Mouse (Mus musculus): ENCODE measurements at regions not wholly inside any gene's neighbourhood (a gene's known extent, or its start where the extent isn't known, plus 50 kb on each side); places are given as distances from the start of the nearest gene placed in this dataset.
"Not testable (repeated sequence)": the region's sequence is repeated elsewhere in the genome, so short reads cannot be mapped to it uniquely, and the experiment has no call there.

- Histone ChIP-seq H3K4me1 (ENCODE audit: control insufficient read depth, insufficient read depth, low read length) (no peaks in the 10 kb centered on the region), H3K27me3 (ENCODE audit: control insufficient read depth, insufficient read depth, low read length) (no peaks in the 10 kb centered on the region), H3K27ac (ENCODE audit: insufficient read depth, low read length) (no peak overlapping the region), H3K4me3 (replicated peaks; ENCODE audit: insufficient read depth, low read depth, low read length) (no peak overlapping the region)
- DNase-seq: no peak
- no peak for TF ChIP-seq CTCF (IDR thresholded peaks at IDR 0.05; ENCODE audit: borderline replicate concordance, insufficient read depth, low read depth, low read length)
- TF ChIP-seq POLR2A (IDR thresholded peaks at IDR 0.05; ENCODE audit: borderline replicate concordance, insufficient read depth, low read length): no peak
- WGBS: 95% methylated on average over 3 of the region's 3 CpGs
These were observed 397.8 kb upstream of the Gm21833 start for GRCm38 (mm10) chr16:82430384-82430783.

DNA sequence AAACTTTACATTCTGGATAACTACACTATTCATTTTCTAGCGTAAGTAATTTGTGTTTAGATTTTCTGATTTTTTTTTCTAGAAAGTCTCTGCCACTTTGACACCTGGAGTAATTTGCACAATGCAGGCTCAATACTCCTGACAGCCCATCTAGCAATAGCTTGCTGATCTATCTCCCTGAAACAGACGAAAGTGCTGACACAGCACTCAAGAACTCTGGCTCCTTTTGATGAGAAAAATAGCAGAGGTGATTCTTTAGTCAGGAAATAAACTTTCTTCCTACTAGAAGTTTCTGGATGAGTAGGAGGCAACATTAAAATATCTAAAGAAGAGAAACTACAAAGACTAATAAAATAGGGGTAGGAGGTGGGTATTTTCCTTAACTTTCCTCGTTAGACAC lies 397.1 kb upstream of the Gm21833 start:
- TF ChIP-seq POLR2A (IDR thresholded peaks at IDR 0.05; ENCODE audit: borderline replicate concordance, insufficient read depth, low read length) (no peak), CTCF (IDR thresholded peaks at IDR 0.05; ENCODE audit: borderline replicate concordance, insufficient read depth, low read depth, low read length) (no peak)
- DNase-seq: no peak
- Histone ChIP-seq H3K27me3 (ENCODE audit: control insufficient read depth, insufficient read depth, low read length) (no peaks in the 10 kb centered on the region), H3K4me1 (ENCODE audit: control insufficient read depth, insufficient read depth, low read length) (no peaks in the 10 kb centered on the region), H3K27ac (ENCODE audit: insufficient read depth, low read length) (no peak overlapping the region), H3K4me3 (replicated peaks; ENCODE audit: insufficient read depth, low read depth, low read length) (no peak overlapping the region)
- 86% methylated on average over 3 of the region's 3 CpGs for WGBS

DNA sequence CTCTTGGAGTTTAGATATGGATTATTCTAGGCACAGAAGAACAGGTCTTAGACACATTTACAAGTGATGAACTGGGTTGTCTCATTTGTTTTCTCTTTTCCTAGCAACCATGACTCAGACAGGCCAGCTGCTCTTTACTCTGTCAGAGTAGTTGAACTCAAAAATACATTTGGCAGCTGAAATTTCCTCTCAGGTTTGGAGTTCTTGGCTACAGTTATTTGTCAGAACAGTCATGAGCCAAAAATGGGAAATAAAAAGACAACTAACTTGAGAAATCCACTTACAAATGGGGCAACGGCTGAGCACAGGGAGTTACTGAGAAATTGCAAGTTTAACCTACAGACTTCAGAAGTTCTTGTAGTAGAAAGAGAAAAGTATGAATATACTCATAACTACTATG lies 396.4 kb upstream of the Gm21833 start:
- no peaks in the 10 kb centered on the region for H3K27me3 ChIP-seq (ENCODE audit: control insufficient read depth, insufficient read depth, low read length)
- WGBS: 28% methylated on average over 1 of the region's 1 CpGs
- no peaks in the 10 kb centered on the region for H3K4me1 ChIP-seq (ENCODE audit: control insufficient read depth, insufficient read depth, low read length)
- H3K4me3 ChIP-seq (replicated peaks; ENCODE audit: insufficient read depth, low read depth, low read length): no peak overlapping the region
- no peak overlapping the region for H3K27ac ChIP-seq (ENCODE audit: insufficient read depth, low read length)
- TF ChIP-seq POLR2A (IDR thresholded peaks at IDR 0.05; ENCODE audit: borderline replicate concordance, insufficient read depth, low read length) (no peak), CTCF (IDR thresholded peaks at IDR 0.05; ENCODE audit: borderline replicate concordance, insufficient read depth, low read depth, low read length) (no peak)
- peak in 1 of 2 experiments; percentile 10 for DNase-seq

DNA sequence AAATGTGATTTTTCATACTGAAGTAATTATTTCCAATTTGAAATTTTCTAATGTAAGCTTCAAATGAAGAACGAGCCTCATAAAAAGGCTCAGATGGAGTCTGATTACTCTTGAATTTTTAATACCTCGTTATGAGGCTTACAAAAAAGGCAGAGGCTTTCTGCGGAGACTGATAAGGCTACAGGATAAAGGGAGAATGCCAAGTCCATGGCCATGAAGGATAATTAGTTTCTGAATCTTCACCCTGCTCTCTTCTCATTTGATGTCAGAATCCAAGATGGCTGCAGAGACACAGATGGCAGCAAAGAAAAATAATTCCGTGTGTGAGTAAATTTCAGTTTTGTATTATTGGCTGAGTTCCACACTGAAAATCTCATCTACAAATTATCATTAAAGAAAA lies 367.3 kb upstream of the Gm21833 start:
- no peaks in the 10 kb centered on the region for H3K27me3 ChIP-seq (ENCODE audit: control insufficient read depth, insufficient read depth, low read length)
- WGBS: 54% methylated on average over 4 of the region's 4 CpGs
- no peak for DNase-seq
- H3K4me1 ChIP-seq (ENCODE audit: control insufficient read depth, insufficient read depth, low read length): no peaks in the 10 kb centered on the region
- no peak overlapping the region for H3K4me3 ChIP-seq (replicated peaks; ENCODE audit: insufficient read depth, low read depth, low read length)
- no peak for TF ChIP-seq POLR2A (IDR thresholded peaks at IDR 0.05; ENCODE audit: borderline replicate concordance, insufficient read depth, low read length)
- no peak for TF ChIP-seq CTCF (IDR thresholded peaks at IDR 0.05; ENCODE audit: borderline replicate concordance, insufficient read depth, low read depth, low read length)
- H3K27ac ChIP-seq (ENCODE audit: insufficient read depth, low read length): no peak overlapping the region

DNA sequence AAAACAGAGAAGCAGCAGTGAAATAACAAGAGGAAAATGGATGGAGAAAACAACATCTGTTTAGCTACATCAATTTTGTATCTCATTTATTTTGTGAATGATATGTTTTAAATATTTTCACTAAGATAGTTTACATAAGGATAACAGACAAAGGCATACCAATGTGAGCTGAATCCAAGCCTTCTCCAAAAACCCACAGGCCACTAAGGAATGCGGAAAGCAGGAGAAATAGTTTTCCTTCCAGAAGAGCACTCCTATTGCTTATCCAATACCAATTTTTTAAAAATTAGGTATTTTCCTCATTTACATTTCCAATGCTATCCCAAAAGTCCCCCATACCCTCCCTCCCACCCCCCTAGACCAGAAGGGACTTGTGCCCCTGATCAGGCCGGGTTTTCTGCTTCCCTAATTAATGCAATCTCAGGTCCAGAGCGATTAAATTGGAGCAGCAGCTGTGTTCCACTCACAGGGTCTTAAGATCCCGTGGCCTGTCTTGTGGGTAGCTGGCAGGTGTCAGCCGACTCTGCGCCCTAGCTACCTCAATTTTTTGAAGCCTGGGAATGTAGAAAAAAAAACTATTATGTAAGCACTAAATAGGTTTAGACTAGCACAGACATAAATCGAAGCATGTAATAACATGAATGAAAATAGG lies 357.3 kb upstream of the Gm21833 start:
- H3K4me3 ChIP-seq (replicated peaks; ENCODE audit: insufficient read depth, low read depth, low read length): no peak overlapping the region
- no peak overlapping the region for H3K27ac ChIP-seq (ENCODE audit: insufficient read depth, low read length)
- 56% methylated on average over 7 of the region's 7 CpGs for WGBS
- DNase-seq: no peak
- H3K27me3 ChIP-seq (ENCODE audit: control insufficient read depth, insufficient read depth, low read length): no peaks in the 10 kb centered on the region
- no peaks in the 10 kb centered on the region for H3K4me1 ChIP-seq (ENCODE audit: control insufficient read depth, insufficient read depth, low read length)
- TF ChIP-seq POLR2A (IDR thresholded peaks at IDR 0.05; ENCODE audit: borderline replicate concordance, insufficient read depth, low read length) (no peak), CTCF (IDR thresholded peaks at IDR 0.05; ENCODE audit: borderline replicate concordance, insufficient read depth, low read depth, low read length) (no peak)

- H3K4me3 ChIP-seq (replicated peaks; ENCODE audit: insufficient read depth, low read depth, low read length): no peak overlapping the region
- TF ChIP-seq POLR2A (IDR thresholded peaks at IDR 0.05; ENCODE audit: borderline replicate concordance, insufficient read depth, low read length) (no peak), CTCF (IDR thresholded peaks at IDR 0.05; ENCODE audit: borderline replicate concordance, insufficient read depth, low read depth, low read length) (no peak)
These were observed 307.8 kb upstream of the Gm21833 start for GRCm38 (mm10) chr16:82520406-82520805.

DNA sequence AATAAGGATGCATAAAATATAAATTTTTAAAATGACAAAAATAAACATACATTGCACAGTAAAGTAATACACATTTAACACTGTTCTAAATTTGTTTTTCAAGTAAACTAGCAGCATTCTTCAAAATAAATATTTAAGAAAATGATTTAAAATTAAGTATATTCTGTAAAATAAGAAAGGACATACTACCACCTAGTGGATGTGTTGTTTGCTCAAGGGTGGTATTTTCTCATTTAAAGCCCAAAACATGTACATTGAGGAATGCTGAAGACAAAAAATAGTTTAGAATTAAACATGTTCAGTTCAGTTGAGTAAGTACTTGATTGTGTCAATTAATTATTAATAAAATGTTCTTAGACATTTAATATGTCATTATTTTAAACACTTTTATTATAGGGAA lies 306.6 kb upstream of the Gm21833 start:
- Histone ChIP-seq H3K4me1 (ENCODE audit: control insufficient read depth, insufficient read depth, low read length) (no peaks in the 10 kb centered on the region), H3K27me3 (ENCODE audit: control insufficient read depth, insufficient read depth, low read length) (no peaks in the 10 kb centered on the region), H3K4me3 (replicated peaks; ENCODE audit: insufficient read depth, low read depth, low read length) (no peak overlapping the region), H3K27ac (ENCODE audit: insufficient read depth, low read length) (no peak overlapping the region)
- DNase-seq: no peak
- TF ChIP-seq POLR2A (IDR thresholded peaks at IDR 0.05; ENCODE audit: borderline replicate concordance, insufficient read depth, low read length): no peak
- no peak for TF ChIP-seq CTCF (IDR thresholded peaks at IDR 0.05; ENCODE audit: borderline replicate concordance, insufficient read depth, low read depth, low read length)

More at GRCm38 (mm10) chr16:82520406-82520805, 307.8 kb upstream of the Gm21833 start:
- no peak for DNase-seq
- Histone ChIP-seq H3K27me3 (ENCODE audit: control insufficient read depth, insufficient read depth, low read length) (no peaks in the 10 kb centered on the region), H3K4me1 (ENCODE audit: control insufficient read depth, insufficient read depth, low read length) (no peaks in the 10 kb centered on the region), H3K27ac (ENCODE audit: insufficient read depth, low read length) (no peak overlapping the region)
- 86% methylated on average over 1 of the region's 1 CpGs for WGBS

DNA sequence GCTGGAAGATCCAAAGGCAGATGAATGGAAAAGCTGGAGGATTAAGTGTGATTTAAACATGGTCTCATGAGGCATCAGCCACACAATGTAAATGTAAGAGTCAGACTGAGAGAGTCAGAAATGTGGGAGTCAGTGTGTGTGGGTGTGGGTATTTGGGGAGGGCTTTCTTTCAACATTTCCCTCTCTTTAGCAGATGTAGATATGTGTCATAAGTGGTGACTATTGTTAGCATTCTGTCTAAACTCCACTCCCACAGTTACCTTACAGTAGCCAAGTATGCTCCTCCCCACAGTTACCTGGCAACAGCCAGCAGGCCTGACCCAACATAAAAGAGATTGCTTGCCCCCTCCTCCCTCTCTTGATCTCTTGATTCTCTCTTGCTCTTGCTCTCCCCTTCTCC lies 263.8 kb upstream of the Gm21833 start:
- H3K27me3 ChIP-seq (ENCODE audit: control insufficient read depth, insufficient read depth, low read length): no peaks in the 10 kb centered on the region
- TF ChIP-seq POLR2A (IDR thresholded peaks at IDR 0.05; ENCODE audit: borderline replicate concordance, insufficient read depth, low read length) (no peak), CTCF (IDR thresholded peaks at IDR 0.05; ENCODE audit: borderline replicate concordance, insufficient read depth, low read depth, low read length) (no peak)
- DNase-seq: no peak
- H3K27ac ChIP-seq (ENCODE audit: insufficient read depth, low read length): no peak overlapping the region
- H3K4me1 ChIP-seq (ENCODE audit: control insufficient read depth, insufficient read depth, low read length): no peaks in the 10 kb centered on the region
- H3K4me3 ChIP-seq (replicated peaks; ENCODE audit: insufficient read depth, low read depth, low read length): no peak overlapping the region

GRCm38 (mm10) chr16:82596461-82596860 lies 231.7 kb upstream of the Gm21833 start:
- not testable (repeated sequence) for H3K27ac ChIP-seq (ENCODE audit: insufficient read depth, low read length); H3K27me3 ChIP-seq (ENCODE audit: control insufficient read depth, insufficient read depth, low read length); H3K4me1 ChIP-seq (ENCODE audit: control insufficient read depth, insufficient read depth, low read length); H3K4me3 ChIP-seq (replicated peaks; ENCODE audit: insufficient read depth, low read depth, low read length); DNase-seq
- WGBS: 78% methylated on average over 2 of the region's 2 CpGs
